Mouse (Mus musculus) megakaryocyte, embryonic 14.5 days (primary cell): Measurements from ENCODE around the gene Dcpp2.

ENCODE experiments used
- FLI1 ChIP-seq: IDR thresholded peaks from 2 replicates; pipeline ENCODE4 v1.6.1; 2012; ENCODE audit warnings: low read length, inconsistent platforms, mixed read lengths
- GATA1 ChIP-seq: IDR thresholded peaks from 3 replicates; pipeline ENCODE4 v1.6.1; 2012; ENCODE audit warnings: mixed read lengths, low read length, inconsistent platforms, borderline replicate concordance

DNA sequence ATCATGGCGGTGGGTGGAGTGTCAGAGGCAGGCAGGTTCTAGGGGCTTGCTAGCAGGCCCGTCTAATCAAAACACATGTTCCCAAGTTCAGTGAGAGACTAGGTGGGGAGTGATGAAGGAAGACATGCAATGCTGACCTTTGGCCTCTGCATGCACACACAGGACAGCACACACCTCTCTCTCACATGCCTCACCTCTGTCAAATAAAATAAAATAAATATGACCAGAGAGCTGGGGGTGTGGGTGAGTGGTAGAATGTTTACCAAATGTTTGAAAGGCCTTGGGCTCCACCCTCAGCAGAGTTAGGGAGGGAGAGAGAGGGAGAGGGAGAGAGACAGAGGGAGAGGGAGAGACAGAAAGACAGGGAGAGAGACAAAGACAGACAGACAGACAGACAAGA lies 22.8 kb upstream of the Dcpp2 start:
- no peak for TF ChIP-seq FLI1
- TF ChIP-seq GATA1 = no peak
